Mouse (Mus musculus) kidney, postnatal 0 days (tissue): ENCODE measurements around the gene Gon7. TPM values are rescaled to one million over a fixed set of nuclear protein-coding genes. Genes with fewer than 3 reads are reported as not detected.

Experiments used
- ATAC-seq: fragments of 200-750 bp; cut with Nextera tagmentation; replicated peaks from 2 replicates; pipeline ENCODE4 v1.8.0; 2017; ENCODE audit warnings: low read depth, moderate number of reproducible peaks, moderate TSS enrichment, moderate library complexity; ENCODE audit not compliant: low FRiP score
- DNase-seq: peaks from one replicate; pipeline ENCODE4 v3.0.0-alpha.2; 2016; ENCODE audit warnings: low spot score
- H3K27ac ChIP-seq: fragments of 300-500 bp; sonication (generic); 2 replicates; pipeline ENCODE4 v1.5.1; 2014; ENCODE audit warnings: mild to moderate bottlenecking
- H3K27me3 ChIP-seq: fragments of 300-500 bp; sonication (generic); 2 replicates; pipeline ENCODE4 v1.6.1; 2014; ENCODE audit warnings: low read length, mixed read lengths; ENCODE audit not compliant: insufficient read depth
- H3K36me3 ChIP-seq: fragments of 300-500 bp; sonication (generic); 2 replicates; pipeline ENCODE4 v1.6.1; 2014; ENCODE audit warnings: low read length, mixed read lengths; ENCODE audit not compliant: insufficient read depth
- H3K4me1 ChIP-seq: fragments of 300-500 bp; sonication (generic); replicated peaks from 2 replicates; pipeline ENCODE4 v1.6.1; 2014; ENCODE audit warnings: antibody characterized with exemption, low read length, mixed read lengths; ENCODE audit not compliant: insufficient read depth
- H3K4me2 ChIP-seq: fragments of 300-500 bp; sonication (generic); 2 replicates; pipeline ENCODE4 v1.6.1; 2014; ENCODE audit warnings: mild to moderate bottlenecking, low read length, moderate library complexity, mixed read lengths
- H3K4me3 ChIP-seq: fragments of 300-500 bp; sonication (generic); replicated peaks from 2 replicates; pipeline ENCODE4 v1.5.1; 2014; ENCODE audit warnings: low read depth, low read length
- H3K9ac ChIP-seq: fragments of 300-500 bp; sonication (generic); 2 replicates; pipeline ENCODE4 v1.6.1; 2014; ENCODE audit warnings: low read depth, low read length
- H3K9me3 ChIP-seq: fragments of 300-500 bp; sonication (generic); replicated peaks from 2 replicates; pipeline ENCODE4 v1.6.1; 2016; ENCODE audit warnings: low read length, inconsistent platforms, mixed read lengths
- CTCF ChIP-seq: IDR thresholded peaks from 2 replicates; pipeline ENCODE4 v1.5.1; 2016; ENCODE audit warnings: antibody characterized with exemption, low read depth, mild to moderate bottlenecking, moderate library complexity
- WGBS: fragments of 180-500 bp; shearing (Covaris S2); extraction: QIAGEN DNeasy Blood & Tissue Kit; methylation state at CpG from one replicate; pipeline ENCODE4 v1.1.7; 2014; 5-methylcytosine and 5-hydroxymethylcytosine counted together
- polyA plus RNA-seq: library from polyadenylated mRNA; unstranded; fragments of >200 nt; fragmentation: Nextera tagmentation; extraction: Ambion mirVana; gene quantifications from 2 replicates; pipeline ENCODE4 v1.2.1, GENCODE M21; 2015

Gon7 gene
- polyA plus RNA-seq, 1 experiment from 2014 or later: 22.2 TPM

DNA sequence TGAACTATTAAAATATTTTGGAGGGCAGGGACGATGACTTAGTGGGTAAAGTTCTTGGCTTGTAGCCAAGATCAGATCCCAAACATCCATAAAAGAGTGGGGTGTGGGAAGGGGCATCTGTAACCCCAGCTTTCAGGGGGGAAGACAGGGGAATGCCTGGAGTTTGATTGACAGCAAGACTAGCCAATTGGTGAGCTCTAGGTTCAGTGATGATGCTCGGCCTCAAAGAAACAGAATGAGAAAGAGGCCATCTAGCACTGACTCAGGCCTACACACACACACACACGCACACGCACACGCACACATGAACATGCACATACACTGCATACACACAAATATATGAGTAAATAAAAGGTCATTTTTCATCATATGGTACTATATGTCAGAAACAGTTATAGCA, 47.7 kb downstream of the Gon7 start:
- no peak overlapping the region for H3K4me2 ChIP-seq
- no peak overlapping the region for H3K9ac ChIP-seq
- no peaks in the 10 kb centered on the region for H3K36me3 ChIP-seq
- H3K9me3 ChIP-seq: no peaks in the 10 kb centered on the region
- WGBS: 83% methylated on average over 5 of the region's 5 CpGs
- H3K4me1 ChIP-seq: no peaks in the 10 kb centered on the region
- ATAC-seq (no peak), DNase-seq (no peak)
- no peak overlapping the region for H3K27ac ChIP-seq
- no peak for TF ChIP-seq CTCF
- H3K27me3 ChIP-seq: no peaks in the 10 kb centered on the region
- H3K4me3 ChIP-seq: no peak overlapping the region

DNA sequence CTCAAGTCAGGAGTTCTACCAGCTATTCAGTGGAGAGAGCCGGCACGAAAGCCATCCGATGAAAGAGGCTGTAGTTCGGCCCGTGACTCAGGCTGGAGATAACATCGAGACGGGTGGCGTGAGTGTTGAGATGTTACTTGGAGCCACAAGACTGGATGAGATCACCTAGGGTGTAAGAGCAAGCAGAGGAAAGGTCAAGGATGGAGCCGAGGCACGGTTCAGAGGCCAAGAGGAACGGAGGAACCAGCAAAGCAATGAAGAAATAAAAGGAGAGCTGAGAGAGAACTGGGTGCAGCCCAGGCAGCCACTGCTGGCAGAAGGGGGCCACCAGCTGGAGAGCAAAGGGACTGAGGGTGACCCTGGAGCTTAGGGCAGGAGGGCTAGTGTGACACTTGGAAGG, 49.4 kb downstream of the Gon7 start:
- ATAC-seq (no peak; the same call in 1 of the 2 replicates), DNase-seq (peak; percentile 61)
- 53% methylated on average over 11 of the region's 11 CpGs for WGBS
- H3K4me3 ChIP-seq: no peak overlapping the region
- H3K27ac ChIP-seq: no peak overlapping the region
- H3K4me1 ChIP-seq: peaks cover 6% of the 10 kb centered on the region
- TF ChIP-seq CTCF: peak; percentile 61
- H3K27me3 ChIP-seq: no peaks in the 10 kb centered on the region
- no peak overlapping the region for H3K9ac ChIP-seq
- H3K36me3 ChIP-seq: no peaks in the 10 kb centered on the region
- H3K9me3 ChIP-seq: no peaks in the 10 kb centered on the region
- H3K4me2 ChIP-seq: 0 out of 2 replicates have a peak overlapping the region, but pooled peaks have one; percentile 3

DNA sequence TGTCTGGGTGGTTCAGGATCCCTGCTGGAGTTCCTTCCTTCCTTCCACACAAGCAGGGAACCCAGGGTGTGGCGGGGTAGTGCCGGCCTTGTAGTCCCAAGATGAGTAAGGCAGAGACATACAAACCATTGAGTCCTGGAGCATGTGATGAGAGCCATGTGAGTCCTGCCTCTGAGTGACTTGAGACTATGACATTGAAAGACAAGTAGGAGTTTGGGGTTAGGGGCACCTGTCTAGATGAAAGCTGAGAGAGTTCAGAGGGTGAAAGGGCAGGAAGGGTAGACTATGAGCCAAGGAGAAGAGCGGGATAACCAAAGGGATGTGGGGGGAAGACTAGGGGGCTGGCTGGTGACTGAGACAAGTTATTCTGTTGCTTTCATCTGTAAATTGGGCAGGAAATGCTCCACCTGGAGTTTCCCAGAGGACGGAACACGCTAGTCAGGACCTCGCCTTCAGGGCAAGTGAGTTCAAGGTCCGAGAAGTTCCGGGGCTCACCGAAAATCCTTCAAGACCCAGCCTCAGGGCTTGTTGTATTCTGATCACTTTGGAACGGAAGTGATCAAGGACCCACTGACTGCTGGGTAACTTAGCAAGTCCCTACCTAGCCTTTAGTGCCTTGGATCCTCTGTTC, 50.7 kb downstream of the Gon7 start:
- TF ChIP-seq CTCF: no peak
- DNase-seq (no peak), ATAC-seq (no peak)
- H3K9ac ChIP-seq: no peak overlapping the region
- no peaks in the 10 kb centered on the region for H3K9me3 ChIP-seq
- no peak overlapping the region for H3K27ac ChIP-seq
- no peaks in the 10 kb centered on the region for H3K27me3 ChIP-seq
- no peak overlapping the region for H3K4me2 ChIP-seq
- peaks cover 13% of the 10 kb centered on the region for H3K4me1 ChIP-seq
- no peak overlapping the region for H3K4me3 ChIP-seq
- 80% methylated on average over 10 of the region's 10 CpGs for WGBS
- no peaks in the 10 kb centered on the region for H3K36me3 ChIP-seq

DNA sequence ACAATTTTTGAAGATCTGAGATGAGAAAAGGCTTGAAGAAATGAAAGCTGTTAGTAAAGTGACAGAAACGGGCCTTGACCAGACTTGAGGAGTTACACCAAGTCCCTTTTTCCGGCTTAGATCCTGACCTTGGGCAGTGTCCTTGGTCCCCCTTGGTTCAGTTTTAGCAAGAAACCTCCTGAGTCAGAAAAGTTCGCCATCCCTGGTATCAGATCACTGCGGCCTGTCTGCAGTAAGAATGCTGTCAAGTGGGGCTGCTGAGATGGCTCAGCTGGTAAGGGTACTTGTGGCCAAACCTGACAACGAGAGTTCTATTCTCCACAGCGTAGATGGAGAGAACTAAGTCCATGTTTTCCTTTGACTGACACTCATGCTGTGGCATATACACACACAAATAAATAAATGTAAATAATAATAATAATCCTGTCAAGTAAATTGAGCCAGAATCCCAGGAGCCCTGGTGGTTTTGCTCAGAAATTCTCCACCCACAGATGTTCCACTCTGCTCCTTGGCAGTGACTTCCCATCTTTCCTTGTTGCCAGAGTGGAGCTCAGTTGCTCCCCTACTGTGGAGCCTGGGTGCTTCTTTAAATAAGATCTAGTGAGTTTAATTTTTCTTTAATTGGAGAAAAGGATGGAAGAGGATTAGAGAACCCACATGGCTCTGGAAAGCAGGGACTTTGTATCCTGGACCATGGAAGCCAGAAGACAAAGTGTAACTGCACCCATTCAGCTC, 51.5 kb downstream of the Gon7 start:
- no peak for TF ChIP-seq CTCF
- Histone ChIP-seq H3K27me3 (no peaks in the 10 kb centered on the region), H3K36me3 (no peaks in the 10 kb centered on the region), H3K27ac (no peak overlapping the region), H3K4me2 (peak overlapping the region; percentile 96; the same call in 1 of the 2 replicates), H3K9ac (0 out of 2 replicates have a peak overlapping the region, but pooled peaks have one; percentile 93), H3K4me3 (no peak overlapping the region), H3K4me1 (peaks cover 13% of the 10 kb centered on the region), H3K9me3 (no peaks in the 10 kb centered on the region)
- WGBS: 65% methylated on average over 6 of the region's 6 CpGs
- DNase-seq (no peak), ATAC-seq (no peak)

DNA sequence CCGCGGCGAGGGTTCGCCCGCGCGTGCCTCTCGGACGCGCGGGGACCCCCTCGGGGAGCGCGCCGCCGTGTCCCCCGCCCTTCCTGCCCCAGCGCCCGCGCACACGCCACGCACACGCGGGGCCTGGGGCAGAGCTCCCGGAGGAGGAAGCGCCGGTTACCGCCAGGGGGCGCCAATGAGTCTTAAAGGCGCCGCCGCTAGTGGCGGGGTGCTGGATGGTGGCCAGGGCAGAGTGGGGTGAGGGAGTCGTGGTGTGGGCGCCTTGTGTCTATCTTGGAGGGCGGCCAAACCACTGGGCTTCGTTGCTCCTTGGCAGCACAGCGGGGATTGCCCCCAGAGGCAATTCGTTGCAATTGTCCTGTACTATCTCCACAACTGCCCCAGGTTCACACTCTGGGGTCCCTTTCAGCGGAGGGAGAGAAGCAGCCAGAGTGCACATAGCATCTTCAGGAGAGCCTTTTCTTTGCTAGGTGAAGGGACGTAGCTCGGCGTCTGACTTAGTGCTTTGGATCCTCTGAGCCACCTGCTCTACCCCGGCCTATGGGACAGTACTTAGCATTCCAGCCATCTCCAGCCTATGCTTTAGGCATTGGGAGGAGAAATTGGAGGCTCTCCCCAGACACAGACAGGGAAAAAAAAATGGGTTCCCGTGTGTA, 52.3 kb downstream of the Gon7 start:
- ATAC-seq (peak; percentile 74), DNase-seq (peak; percentile 80)
- H3K9me3 ChIP-seq: no peaks in the 10 kb centered on the region
- 2% methylated on average over 44 of the region's 45 CpGs for WGBS
- peak; percentile 86 for TF ChIP-seq CTCF
- peak overlapping the region; percentile 78 for H3K4me3 ChIP-seq
- H3K4me1 ChIP-seq: peaks cover 13% of the 10 kb centered on the region
- H3K36me3 ChIP-seq: no peaks in the 10 kb centered on the region
- no peaks in the 10 kb centered on the region for H3K27me3 ChIP-seq
- peak overlapping the region; percentile 93 for H3K9ac ChIP-seq
- peak overlapping the region; percentile 95 for H3K27ac ChIP-seq
- peak overlapping the region; percentile 96 for H3K4me2 ChIP-seq

DNA sequence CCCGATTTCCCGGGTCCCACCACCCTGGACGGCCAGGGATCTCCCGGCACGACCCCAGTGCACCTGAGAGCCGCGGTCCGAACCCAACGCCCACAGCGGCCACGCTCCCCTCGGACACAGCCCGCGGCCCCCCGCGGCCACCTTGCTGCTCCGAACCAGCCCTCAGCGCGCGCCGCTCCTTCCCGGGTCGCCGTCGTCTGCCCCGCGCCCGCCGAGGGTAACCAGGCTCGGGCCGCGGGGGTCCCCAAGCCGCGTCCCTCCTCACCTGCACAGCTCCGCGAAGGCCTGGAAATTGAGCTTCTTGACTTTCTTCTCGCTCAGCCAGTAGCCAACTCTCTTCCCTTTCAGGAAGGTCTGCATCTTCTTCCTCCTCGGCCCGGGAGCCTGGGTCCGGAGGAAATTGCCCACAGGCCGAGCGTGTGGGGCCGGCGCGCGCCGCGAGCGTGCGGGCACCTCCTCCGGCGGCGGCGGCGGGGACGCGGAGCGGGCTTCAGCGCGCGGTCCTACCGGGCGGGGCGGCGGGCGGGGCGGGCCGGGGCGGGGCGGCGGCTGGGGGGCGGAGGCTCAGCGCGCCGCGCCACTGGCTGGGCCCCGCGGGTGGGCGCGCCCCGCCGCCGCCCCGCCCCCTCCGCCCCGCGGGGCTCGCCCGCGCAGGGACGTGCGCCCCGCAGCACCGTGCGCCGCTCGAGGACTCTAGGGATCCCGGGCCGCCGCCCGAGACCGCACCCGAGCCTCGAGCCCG, 53.0 kb downstream of the Gon7 start, which contains the start of gene Itpk1:
Itpk1 (minus strand) TSS at position 474 of the 742 bp plus-strand sequence.
- Histone ChIP-seq H3K9ac (peak within 1 kb of the TSS; percentile 93), H3K27me3 (no peaks in the 10 kb centered on the region), H3K9me3 (no peaks in the 10 kb centered on the region), H3K36me3 (no peaks in the 10 kb centered on the region), H3K4me2 (peak within 1 kb of the TSS; percentile 96), H3K27ac (peak within 1 kb of the TSS; percentile 95), H3K4me1 (peaks cover 13% of the 10 kb centered on the region), H3K4me3 (peak within 1 kb of the TSS; percentile 78)
- DNase-seq (peak; percentile 62), ATAC-seq (peak; percentile 90)
- WGBS: under 1% methylated on average over 70 of the region's 105 CpGs
- no peak for TF ChIP-seq CTCF
